Mouse (Mus musculus) CH12.LX (cell line): ENCODE measurements around the gene Gm5105. TPM values are rescaled to one million over a fixed set of nuclear protein-coding genes. Genes with fewer than 3 reads are reported as not detected.
A peak's percentile ranks its signal among the peaks of the same experiment; 100 is the strongest.

Experiments
- DNase-seq: peaks from one replicate; pipeline ENCODE4 v3.0.0-alpha.2; 2013; ENCODE audit errors: extremely low read depth
- H3K27ac ChIP-seq: 2 replicates; pipeline ENCODE4 v1.5.1; 2012; ENCODE audit warnings: low read depth, mild to moderate bottlenecking, control low read depth, moderate library complexity; ENCODE audit not compliant: insufficient read depth
- H3K27me3 ChIP-seq: replicated peaks from 2 replicates; pipeline ENCODE3; 2012; ENCODE audit warnings: inconsistent platforms
- H3K36me3 ChIP-seq, 2 experiments: replicated peaks in 1 of 2; 2 replicates each; pipeline versions ENCODE3 to v1.6.1; 2012; ENCODE audit warnings: inconsistent platforms in 1 of 2, low read length in 1 of 2, mild to moderate bottlenecking in 1 of 2, mixed read lengths in 1 of 2, moderate library complexity in 1 of 2; ENCODE audit not compliant: control insufficient read depth in 1 of 2, insufficient read depth in 1 of 2
- H3K4me1 ChIP-seq, 2 experiments: 2 replicates each; pipeline ENCODE4 v1.6.1; 2012; ENCODE audit warnings: inconsistent platforms in 1 of 2, moderate library complexity in 1 of 2; ENCODE audit not compliant: insufficient read depth in 2 of 2, control insufficient read depth in 1 of 2
- H3K4me2 ChIP-seq: 2 replicates; pipeline ENCODE4 v1.6.1; 2012; ENCODE audit warnings: low read depth, mild to moderate bottlenecking, control low read depth; ENCODE audit not compliant: poor library complexity, insufficient read depth, severe bottlenecking
- H3K4me3 ChIP-seq, 3 experiments: fragments of 150-350 bp in 1 of 3; sonication (generic) in 1 of 3; replicated peaks in 1 of 3; 2 replicates each; pipeline versions ENCODE3 to v1.5.1; 2011 to 2012; ENCODE audit warnings: low read depth in 2 of 3, low read length in 2 of 3, mild to moderate bottlenecking in 2 of 3, moderate library complexity in 2 of 3, control low read depth in 1 of 3, improper control_type of control experiment in 1 of 3, inconsistent platforms in 1 of 3, mixed read lengths in 1 of 3; ENCODE audit not compliant: poor library complexity in 1 of 3
- H3K79me2 ChIP-seq: replicated peaks from 2 replicates; pipeline ENCODE4 v1.6.1; 2012; ENCODE audit warnings: mild to moderate bottlenecking, moderate library complexity; ENCODE audit not compliant: control insufficient read depth, poor library complexity, insufficient read depth, severe bottlenecking; ENCODE audit errors: extremely low read depth
- H3K9ac ChIP-seq: 2 replicates; pipeline ENCODE4 v1.6.1; 2012; ENCODE audit warnings: low read depth, mild to moderate bottlenecking, control low read depth, moderate library complexity; ENCODE audit not compliant: insufficient read depth
- H3K9me3 ChIP-seq: replicated peaks from 2 replicates; pipeline ENCODE3; 2012; ENCODE audit warnings: low read length, inconsistent platforms, mixed read lengths
- BHLHE40 ChIP-seq: IDR thresholded peaks from 2 replicates; pipeline ENCODE4 v1.6.1; 2011; ENCODE audit warnings: mild to moderate bottlenecking, low read depth, low read length, improper control_type of control experiment
- CHD1 ChIP-seq: IDR thresholded peaks from 2 replicates; pipeline ENCODE4 v1.6.1; 2012; ENCODE audit warnings: low read depth, low read length, improper control_type of control experiment, inconsistent platforms
- CHD2 ChIP-seq: IDR thresholded peaks from 2 replicates; pipeline ENCODE4 v1.6.1; 2011; ENCODE audit warnings: low read length, improper control_type of control experiment
- CTCF ChIP-seq, 2 experiments: IDR thresholded peaks in 1 of 2; conservative IDR thresholded peaks in 1 of 2; 2 replicates each; pipeline ENCODE4 v1.5.1; 2011 to 2012; ENCODE audit warnings: low read depth in 2 of 2, low read length in 2 of 2, improper control_type of control experiment in 1 of 2, inconsistent platforms in 1 of 2, mild to moderate bottlenecking in 1 of 2, moderate library complexity in 1 of 2
- E2F4 ChIP-seq: IDR thresholded peaks from 2 replicates; pipeline ENCODE4 v1.6.1; 2011; ENCODE audit warnings: low read depth, low read length, improper control_type of control experiment; ENCODE audit not compliant: insufficient replicate concordance
- EP300 ChIP-seq: IDR thresholded peaks from 2 replicates; pipeline ENCODE4 v1.6.1; 2011; ENCODE audit warnings: low read length, improper control_type of control experiment
- GABPA ChIP-seq: IDR thresholded peaks from 2 replicates; pipeline ENCODE4 v1.6.1; 2012; ENCODE audit warnings: low read depth, low read length, improper control_type of control experiment, inconsistent platforms; ENCODE audit not compliant: insufficient replicate concordance
- HCFC1 ChIP-seq: IDR thresholded peaks from 2 replicates; pipeline ENCODE4 v1.6.1; 2012; ENCODE audit warnings: low read depth, mild to moderate bottlenecking, inconsistent platforms, low read length, improper control_type of control experiment
- IRF4 ChIP-seq: IDR thresholded peaks from 2 replicates; pipeline ENCODE4 v1.6.1; 2014; ENCODE audit warnings: low read depth, mild to moderate bottlenecking, inconsistent platforms, low read length, improper control_type of control experiment
- JUND ChIP-seq: conservative IDR thresholded peaks from 2 replicates; pipeline ENCODE4 v1.6.1; 2011; ENCODE audit warnings: low read depth, low read length, improper control_type of control experiment
- MAFK ChIP-seq: IDR thresholded peaks from 2 replicates; pipeline ENCODE4 v1.6.1; 2011; ENCODE audit warnings: low read length, improper control_type of control experiment; ENCODE audit not compliant: insufficient replicate concordance
- MAX ChIP-seq: IDR thresholded peaks from 2 replicates; pipeline ENCODE4 v1.6.1; 2011; ENCODE audit warnings: low read length, improper control_type of control experiment
- MAZ ChIP-seq: IDR thresholded peaks from 2 replicates; pipeline ENCODE4 v1.6.1; 2012; ENCODE audit warnings: low read depth, mild to moderate bottlenecking, inconsistent platforms, low read length, improper control_type of control experiment, moderate library complexity
- MYC ChIP-seq: IDR thresholded peaks from 2 replicates; pipeline ENCODE4 v1.6.1; 2011; ENCODE audit warnings: low read depth, mild to moderate bottlenecking, improper control_type of control experiment, low read length
- NELFE ChIP-seq: IDR thresholded peaks from 2 replicates; pipeline ENCODE4 v1.6.1; 2011; ENCODE audit warnings: low read depth, low read length, improper control_type of control experiment
- NRF1 ChIP-seq: IDR thresholded peaks from 2 replicates; pipeline ENCODE4 v1.6.1; 2014; ENCODE audit warnings: low read depth, mild to moderate bottlenecking, inconsistent platforms, low read length, improper control_type of control experiment, moderate library complexity
- PAX5 ChIP-seq: IDR thresholded peaks from 2 replicates; pipeline ENCODE4 v1.6.1; 2012; ENCODE audit warnings: low read length, inconsistent platforms, mixed read lengths
- POLR2A ChIP-seq: IDR thresholded peaks from 2 replicates; pipeline ENCODE4 v1.6.1; 2011; ENCODE audit warnings: low read depth, mild to moderate bottlenecking, improper control_type of control experiment, low read length
- SIN3A ChIP-seq: IDR thresholded peaks from 2 replicates; pipeline ENCODE4 v1.6.1; 2012; ENCODE audit warnings: low read length, improper control_type of control experiment, inconsistent platforms
- SMC3 ChIP-seq: IDR thresholded peaks from 2 replicates; pipeline ENCODE4 v1.6.1; 2011; ENCODE audit warnings: low read depth, low read length, improper control_type of control experiment
- TBP ChIP-seq: conservative IDR thresholded peaks from 2 replicates; pipeline ENCODE4 v1.6.1; 2011; ENCODE audit warnings: low read depth, low read length, improper control_type of control experiment
- UBTF ChIP-seq: IDR thresholded peaks from 2 replicates; pipeline ENCODE4 v1.6.1; 2012; ENCODE audit warnings: low read depth, mild to moderate bottlenecking, inconsistent platforms, low read length, improper control_type of control experiment, moderate library complexity
- USF1 ChIP-seq: IDR thresholded peaks from 2 replicates; pipeline ENCODE4 v1.6.1; 2014; ENCODE audit warnings: low read depth, mild to moderate bottlenecking, inconsistent platforms, low read length, improper control_type of control experiment
- ZKSCAN1 ChIP-seq: IDR thresholded peaks from 2 replicates; pipeline ENCODE4 v1.6.1; 2012; ENCODE audit warnings: low read depth, inconsistent platforms, low read length, improper control_type of control experiment, borderline replicate concordance
- ZMIZ1 ChIP-seq: IDR thresholded peaks from 2 replicates; pipeline ENCODE4 v1.6.1; 2012; ENCODE audit warnings: low read depth, mild to moderate bottlenecking, inconsistent platforms, low read length, improper control_type of control experiment
- dilution Hi-C: fragments of 300-500 bp; cut with MboI; formaldehyde crosslinking; loops from 2 replicates; pipeline ENCODE4 v1.14.3; 2020; ENCODE audit warnings: low sequenced_read_pairs; ENCODE audit not compliant: extremely low pct_unique_long_range_greater_than_20kb, extremely low pct_ligation_motif_present
- in situ Hi-C: fragments of 300-500 bp; cut with MboI; formaldehyde crosslinking; loops from 3 replicates; pipeline ENCODE4 v1.14.3; 2019; ENCODE audit warnings: low sequenced_read_pairs, low pct_ligation_motif_present, low pct_unique_long_range_greater_than_20kb, mixed read lengths
- polyA plus RNA-seq: library from polyadenylated mRNA; unstranded; fragments of >175 nt; gene quantifications from 2 replicates; pipeline ENCODE4 v1.2.1, GENCODE M21; 2012; ENCODE audit warnings: low read depth; ENCODE audit not compliant: insufficient read length
- total RNA-seq, 2 experiments: library from RNA; depleted of rRNA; stranded (reverse); fragments of 300-350 nt in 1 of 2; fragments of >200 nt in 1 of 2; gene quantifications; 2 replicates each; pipeline ENCODE4 v1.2.3; 2012 to 2014

The Gm5105 gene
- total and polyA plus RNA-seq, 3 experiments, result 0.13 TPM; not detected in 2

DNA sequence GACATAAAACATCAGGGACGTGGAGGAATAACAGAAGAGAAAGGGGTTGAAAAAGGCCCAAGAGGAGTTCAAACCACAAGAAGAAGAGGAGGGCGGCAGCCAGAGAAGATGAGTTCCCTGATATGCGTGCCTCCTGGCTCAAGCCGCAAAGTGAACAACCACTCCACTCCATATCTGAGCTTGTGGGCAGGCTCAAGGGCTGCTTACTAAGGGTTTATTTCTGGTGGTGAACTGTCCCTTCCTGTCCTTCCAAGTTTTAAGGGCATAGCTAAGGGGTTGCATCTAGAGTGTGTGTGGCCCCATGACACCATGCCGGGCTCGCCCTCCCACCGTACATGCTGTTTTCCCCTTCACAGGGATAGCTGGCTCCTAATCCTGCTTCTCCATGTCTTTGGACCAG is 6.8 kb downstream of the Gm5105 start:
- TF ChIP-seq E2F4, result no peak
- TF ChIP-seq MAZ, result no peak
- TF ChIP-seq TBP, result no peak
- no peak for TF ChIP-seq JUND
- no peak for TF ChIP-seq EP300
- no peak for TF ChIP-seq CHD2
- dilution Hi-C loops (no loop called here), in situ Hi-C loops (no loop called here)

GRCm38 (mm10) chr3:138058226-138058625 is 9.0 kb downstream of the Gm5105 start:
- TF ChIP-seq NELFE, result no peak
- TF ChIP-seq MAX, result peak; percentile 77; the same call in 1 of the 2 replicates
- TF ChIP-seq HCFC1, result no peak
- no peak for TF ChIP-seq GABPA
- no peak for TF ChIP-seq UBTF
- no peak for TF ChIP-seq PAX5
- no peak for TF ChIP-seq MAFK
- TF ChIP-seq CTCF (conservative IDR thresholded peaks at IDR 0.05 in 1 of 2, IDR thresholded peaks at IDR 0.05 in 1 of 2; ENCODE audit: low read depth in 2 of 2, low read length in 2 of 2), result no peak
- TF ChIP-seq SIN3A, result no peak
- 0 out of 2 replicates have a peak, but pooled peaks have one; percentile 13 for TF ChIP-seq BHLHE40
- no peak for TF ChIP-seq ZKSCAN1
- TF ChIP-seq CHD1, result no peak
- TF ChIP-seq MAZ, result no peak
- no peak for TF ChIP-seq TBP
- no peak for TF ChIP-seq USF1
- 0 out of 2 replicates have a peak, but pooled peaks have one; percentile 25 for TF ChIP-seq MYC
- no peak for TF ChIP-seq POLR2A
- no peak for TF ChIP-seq IRF4
- no peak for TF ChIP-seq NRF1
- no peak for TF ChIP-seq SMC3
- no peak for TF ChIP-seq ZMIZ1
- TF ChIP-seq, all 38 proteins: peak for 3
- no peaks in the 10 kb centered on the region for H3K27me3 ChIP-seq
- no peak overlapping the region for H3K4me3 ChIP-seq
- H3K9me3 ChIP-seq, result no peaks in the 10 kb centered on the region
- H3K9ac ChIP-seq, result no peak overlapping the region
- no peak overlapping the region for H3K4me2 ChIP-seq
- H3K79me2 ChIP-seq, result no peaks in the 10 kb centered on the region
- no peak for DNase-seq
- H3K36me3 ChIP-seq, result no peaks in the 10 kb centered on the region
- in situ Hi-C loops (no loop called here), dilution Hi-C loops (no loop called here)
- peaks cover 7 to 42% of the 10 kb centered on the region in 2 experiments for H3K4me1 ChIP-seq
- H3K27ac ChIP-seq, result no peak overlapping the region

More for the DNA sequence above, 6.8 kb downstream of the Gm5105 start:
- no peak for DNase-seq
- Histone ChIP-seq H3K4me2 (no peak overlapping the region), H3K27ac (no peak overlapping the region), H3K27me3 (peaks cover 7% of the 10 kb centered on the region), H3K4me3 (no peak overlapping the region), H3K9ac (no peak overlapping the region), H3K36me3 (no peaks in the 10 kb centered on the region), H3K79me2 (no peaks in the 10 kb centered on the region), H3K4me1 (peaks cover 21 to 53% of the 10 kb centered on the region in 2 experiments), H3K9me3 (no peaks in the 10 kb centered on the region)
